Comparison of ENCODE assay signal across 15 mouse cellular contexts in the genomic region with DNA sequence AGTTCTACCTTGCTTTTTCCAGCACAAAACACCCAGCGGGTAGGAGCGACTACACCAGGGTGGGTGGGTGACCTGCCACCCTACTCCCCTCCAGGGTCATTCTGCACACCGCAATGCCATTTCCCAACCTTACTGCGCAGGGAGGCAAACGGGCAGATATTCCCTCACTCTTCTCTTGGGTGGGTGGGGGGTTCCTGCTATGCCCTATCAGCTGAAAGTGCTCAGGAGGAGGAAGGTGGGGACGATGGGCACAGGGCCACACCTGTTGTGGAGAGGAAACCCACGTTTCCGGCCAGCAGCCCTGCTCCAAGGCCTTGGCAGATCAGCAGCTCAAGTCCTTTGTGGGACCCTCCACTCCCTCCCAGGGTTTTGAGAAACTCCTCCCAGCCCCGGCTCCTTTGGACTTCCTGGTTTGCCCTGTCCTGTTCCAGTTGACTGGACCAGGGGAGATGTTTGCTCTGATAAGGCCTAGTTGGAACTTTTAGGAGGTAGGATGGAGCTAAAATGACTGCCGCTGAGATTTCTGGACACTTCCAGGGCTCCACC. TPM values are rescaled to one million over a fixed set of nuclear protein-coding genes. Genes with fewer than 3 reads are reported as not detected.
DNase-seq lines count a peak whose midpoint lies in the region; ATAC-seq and TF ChIP-seq lines count a peak whose summit lies in the region.
"Had no signal": no experiment of that assay in that cellular context is flagged by ENCODE, and none has a peak within 500 bp of the region (broad histone marks: within the 10 kb centered on the region; RNA-seq: fewer than 3 reads in every experiment).

No protein-coding gene starts in this region.

- H3K27ac ChIP-seq in heart, embryonic 10.5 days, result peak overlapping the region; percentile 39; the same call in 1 of the 2 replicates
- no peak overlapping the region for H3K27ac ChIP-seq in testis, adult 2 months (ENCODE audit: control insufficient read depth, insufficient read depth, low read depth, low read length)
- no peak overlapping the region for H3K27ac ChIP-seq in forebrain, embryonic 16.5 days (ENCODE audit: low read length)
- H3K27ac ChIP-seq: embryonic facial prominence, embryonic 12.5 days; hindbrain, embryonic 14.5 days; macrophage; neural tube, embryonic 13.5 days had no signal

- 71% methylated on average over 10 of the region's 10 CpGs for WGBS in heart, embryonic 10.5 days
- WGBS in forebrain, embryonic 16.5 days, result 79% methylated on average over 10 of the region's 10 CpGs

- peaks cover under 1% of the 10 kb centered on the region; the same call in 1 of the 2 replicates for H3K36me3 ChIP-seq in heart, embryonic 10.5 days
- H3K36me3 ChIP-seq in testis, adult 2 months (ENCODE audit: control insufficient read depth, insufficient read depth, low read length), result no peaks in the 10 kb centered on the region
- H3K36me3 ChIP-seq in forebrain, embryonic 16.5 days (ENCODE audit: control insufficient read depth, insufficient read depth), result no peaks in the 10 kb centered on the region
- H3K36me3 ChIP-seq: embryonic facial prominence, embryonic 12.5 days; neural tube, embryonic 13.5 days had no signal

- H3K9me3 ChIP-seq in heart, embryonic 10.5 days, result no peaks in the 10 kb centered on the region
- H3K9me3 ChIP-seq in forebrain, embryonic 16.5 days (ENCODE audit: control insufficient read depth, low read length), result no peaks in the 10 kb centered on the region
- H3K9me3 ChIP-seq: embryonic facial prominence, embryonic 12.5 days; neural tube, embryonic 13.5 days had no signal

- 0 out of 2 replicates have a peak, but pooled peaks have one; percentile 6 for TF ChIP-seq CTCF in testis, adult 2 months (IDR thresholded peaks at IDR 0.05; ENCODE audit: control insufficient read depth, insufficient read depth, insufficient replicate concordance, low read depth, low read length)

- ATAC-seq in forebrain, embryonic 16.5 days, result no peak
- ATAC-seq: midbrain, embryonic 16.5 days had no signal

- no peak for DNase-seq in heart, embryonic 10.5 days (ENCODE audit: low spot score)
- no peak for DNase-seq in heart, postnatal 10 days
- DNase-seq in testis, postnatal 10 days (ENCODE audit: low spot score), result no peak
- peak; percentile 43 for DNase-seq in kidney, postnatal 14 days
- DNase-seq in gastrocnemius, postnatal 10 days, result no peak

- H3K27me3 ChIP-seq in heart, embryonic 10.5 days (ENCODE audit: insufficient read depth, poor library complexity, severe bottlenecking), result peaks cover 74% of the 10 kb centered on the region
- H3K27me3 ChIP-seq in testis, adult 2 months (ENCODE audit: control insufficient read depth, insufficient read depth, low read length), result no peaks in the 10 kb centered on the region
- H3K27me3 ChIP-seq in forebrain, embryonic 16.5 days (replicated peaks; ENCODE audit: control insufficient read depth, insufficient read depth, low read length), result peaks cover 84% of the 10 kb centered on the region

- no peak overlapping the region for H3K4me2 ChIP-seq in forebrain, embryonic 16.5 days (ENCODE audit: low read length)
- H3K4me2 ChIP-seq: embryonic facial prominence, embryonic 12.5 days; hindbrain, embryonic 14.5 days; neural tube, embryonic 13.5 days had no signal

- H3K9ac ChIP-seq in forebrain, embryonic 16.5 days (replicated peaks; ENCODE audit: low read depth, low read length), result no peak overlapping the region
- H3K9ac ChIP-seq: embryonic facial prominence, embryonic 12.5 days; hindbrain, embryonic 14.5 days; liver, postnatal 0 days; neural tube, embryonic 13.5 days had no signal

- peaks cover 77% of the 10 kb centered on the region for H3K4me1 ChIP-seq in heart, embryonic 10.5 days
- peaks cover 46% of the 10 kb centered on the region for H3K4me1 ChIP-seq in testis, adult 2 months (ENCODE audit: control insufficient read depth, insufficient read depth, low read length)
- H3K4me1 ChIP-seq in forebrain, embryonic 16.5 days (replicated peaks; ENCODE audit: control insufficient read depth, insufficient read depth, low read length), result peaks cover 29% of the 10 kb centered on the region

- H3K4me3 ChIP-seq in heart, embryonic 10.5 days, result no peak overlapping the region
- no peak overlapping the region for H3K4me3 ChIP-seq in testis, adult 2 months (ENCODE audit: control insufficient read depth, low read depth, low read length)
- no peak overlapping the region for H3K4me3 ChIP-seq in forebrain, embryonic 16.5 days (replicated peaks; ENCODE audit: low read length)
- H3K4me3 ChIP-seq: embryonic facial prominence, embryonic 12.5 days; myocyte; neural tube, embryonic 13.5 days had no signal

- intact Hi-C loops in heart, postnatal 10 days (cut with DNase I), result loop anchor here (2.0 to 5.0 kb wide), 3 partner anchors 52 to 160 kb away; a partner anchor contains a TSS

- TF ChIP-seq POLR2A in testis, adult 2 months (IDR thresholded peaks at IDR 0.05; ENCODE audit: control insufficient read depth, low read depth, low read length), result no peak

RNA-seq across cellular contexts. Expression of a gene that starts 4.5 kb away (rescaled TPM):
- polyA plus RNA-seq in heart, embryonic 10.5 days (2016; fragmentation: Nextera tagmentation; extraction: Ambion mirVana), result 2.1 and 3.5 TPM in 2 replicates
- total RNA-seq in heart, postnatal 10 days (2021), result 10 to 100 TPM; 11.3 to 14.4 TPM
- 11.2 and 13.3 TPM in 2 replicates for polyA plus RNA-seq in testis, adult 2 months (2012; rRNA removed)
- not detected in 2 replicates for polyA plus RNA-seq in forebrain, embryonic 16.5 days (2015; fragmentation: Nextera tagmentation; extraction: Ambion mirVana)
- total RNA-seq in gastrocnemius, postnatal 10 days (2021), result 1 to 10 TPM; 6.3 to 7.1 TPM
- total RNA-seq: MEL had no signal
- polyA plus RNA-seq: macrophage had no signal

RNA-seq across cellular contexts. Expression of a gene that starts 43.7 kb away (rescaled TPM):
- polyA plus RNA-seq in heart, embryonic 10.5 days (2016; fragmentation: Nextera tagmentation; extraction: Ambion mirVana), result 81.0 and 96.1 TPM in 2 replicates
- total RNA-seq in heart, postnatal 10 days (2021), result 10 to 100 TPM; 53.6 to 53.7 TPM
- polyA plus RNA-seq in testis, adult 2 months (2012; rRNA removed), result 41.6 and 44.1 TPM in 2 replicates
- polyA plus RNA-seq in forebrain, embryonic 16.5 days (2015; fragmentation: Nextera tagmentation; extraction: Ambion mirVana), result 143 and 156 TPM in 2 replicates
- total RNA-seq in gastrocnemius, postnatal 10 days (2021), result 10 to 100 TPM; 43.0 to 57.9 TPM
